Mouse (Mus musculus): ENCODE measurements around the gene Mst1.
A peak's percentile ranks its signal among the peaks of the same experiment; 100 is the strongest.

The Mst1 gene

GRCm38 (mm10) chr9:108056361-108057261, 23.6 kb upstream of the Mst1 start:
- no peak for DNase-seq (ENCODE audit: extremely low read depth, low read depth, low spot score)

DNA sequence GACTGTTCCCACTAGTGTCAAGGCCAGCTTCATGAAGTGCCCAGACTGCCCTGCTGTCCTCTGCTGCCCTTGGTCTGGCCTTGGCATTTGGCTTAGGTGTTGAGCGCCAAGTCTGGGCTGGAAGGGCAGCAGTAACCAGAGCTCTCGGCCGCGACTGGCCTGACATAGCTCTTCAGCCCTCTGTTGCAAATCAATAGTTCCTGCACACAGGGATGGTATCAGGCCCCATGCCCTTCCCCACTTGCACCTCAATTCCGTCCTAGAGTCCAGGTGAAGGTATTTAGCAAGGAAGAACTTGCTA, 23.0 kb upstream of the Mst1 start:
- no peak for DNase-seq (ENCODE audit: extremely low read depth, low read depth, low spot score)

- DNase-seq (ENCODE audit: extremely low read depth, low read depth, low spot score): no peak
Measured at GRCm38 (mm10) chr9:108058291-108058690, 21.9 kb upstream of the Mst1 start.

DNA sequence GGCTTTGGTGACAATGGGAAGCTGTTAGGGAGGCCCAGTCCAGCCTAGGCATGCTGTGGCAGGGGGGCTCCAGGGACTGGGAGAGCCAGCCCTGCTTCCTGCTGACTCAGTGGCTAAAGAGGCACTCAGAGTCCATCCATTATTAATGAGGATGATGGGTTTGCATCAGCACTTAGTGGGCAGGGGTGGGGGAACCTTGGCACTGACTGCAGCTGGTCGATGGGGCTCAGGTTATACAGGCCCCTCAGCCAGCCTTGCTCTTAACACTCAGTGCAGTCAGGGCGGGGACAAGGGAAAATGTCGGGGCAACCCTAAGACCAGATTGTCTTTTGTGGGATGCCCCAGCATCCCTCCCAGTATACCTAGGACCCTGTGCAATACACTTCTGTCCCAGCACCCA, 18.1 kb upstream of the Mst1 start:
- DNase-seq (ENCODE audit: extremely low read depth, low read depth, low spot score): no peak

DNA sequence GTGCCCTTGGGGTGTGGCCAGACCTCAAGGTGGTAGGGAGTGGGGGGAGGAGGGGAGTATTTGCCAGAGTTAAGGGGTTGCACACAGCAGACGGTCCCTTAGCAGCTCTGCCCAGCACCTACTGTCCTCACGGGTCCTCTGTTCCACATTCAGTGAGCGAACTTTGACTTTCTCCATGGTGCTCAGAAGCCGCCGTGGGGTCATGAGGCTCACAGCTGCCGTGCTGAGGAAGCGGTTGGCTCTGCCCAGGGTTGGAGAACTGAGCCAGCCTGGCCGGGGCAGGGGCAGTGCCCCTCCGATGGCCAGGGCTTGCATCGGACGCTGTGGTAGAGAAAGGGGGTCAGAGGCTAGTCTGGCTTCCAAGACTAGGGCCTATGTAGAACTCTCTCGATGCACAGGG, 16.9 kb upstream of the Mst1 start:
- DNase-seq (ENCODE audit: extremely low read depth, low read depth, low spot score): no peak

DNA sequence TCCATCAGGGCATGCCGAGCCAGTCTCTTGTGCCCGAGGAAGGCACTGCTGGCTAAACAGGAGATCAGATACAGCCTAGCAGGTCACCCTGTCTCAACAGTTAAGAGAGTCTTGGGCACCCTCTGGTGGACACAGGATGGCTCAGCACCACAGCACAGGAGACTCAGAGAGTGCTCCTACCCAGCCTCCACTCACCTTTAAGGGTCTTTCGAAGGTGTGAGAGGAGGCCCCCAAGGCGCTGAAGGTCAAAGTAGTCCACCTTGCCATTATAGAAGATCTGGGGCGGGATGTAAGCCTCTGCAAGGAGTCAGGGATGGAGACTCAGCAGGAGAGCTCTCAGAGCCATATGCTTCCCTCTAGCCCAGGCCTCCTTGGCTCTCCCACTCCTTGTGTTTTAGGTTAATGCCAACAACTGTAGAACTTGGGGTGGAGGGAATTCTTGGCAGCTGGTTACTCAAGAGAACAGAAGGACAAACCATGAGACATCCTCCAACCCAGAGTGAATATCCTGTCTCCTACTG, 14.7 kb upstream of the Mst1 start:
- DNase-seq (ENCODE audit: extremely low read depth, low read depth, low spot score): no peak

- DNase-seq (ENCODE audit: extremely low read depth, low read depth, low spot score): no peak
Measured at GRCm38 (mm10) chr9:108067199-108067598, 13.0 kb upstream of the Mst1 start.

GRCm38 (mm10) chr9:108067900-108068299, 12.3 kb upstream of the Mst1 start:
- DNase-seq (ENCODE audit: extremely low read depth, low read depth, low spot score): no peak

DNA sequence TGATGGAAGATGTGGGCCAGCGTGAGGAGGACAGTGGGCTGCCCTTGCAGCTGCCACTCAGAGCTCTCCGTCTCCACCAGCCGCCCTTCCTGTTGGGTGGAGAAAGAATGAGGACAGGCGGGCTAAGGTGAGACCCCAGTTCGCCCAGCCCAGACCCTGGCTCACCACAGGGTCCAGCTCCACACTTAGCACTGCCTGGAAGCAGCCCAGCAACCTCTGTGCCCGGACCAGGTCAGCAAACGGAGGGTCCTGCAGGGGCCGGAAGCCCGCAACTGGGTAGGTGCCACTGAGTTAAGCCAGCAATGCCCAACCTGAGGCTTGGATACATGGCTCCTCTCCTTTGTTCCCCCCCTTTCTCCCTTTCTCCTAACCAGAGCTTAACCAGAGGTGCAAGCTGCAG, 11.2 kb upstream of the Mst1 start:
- DNase-seq (ENCODE audit: extremely low read depth, low read depth, low spot score): no peak

GRCm38 (mm10) chr9:108069529-108069928, 10.7 kb upstream of the Mst1 start:
- no peak for DNase-seq (ENCODE audit: extremely low read depth, low read depth, low spot score)

GRCm38 (mm10) chr9:108071801-108072200, 8.4 kb upstream of the Mst1 start:
- DNase-seq (ENCODE audit: extremely low read depth, low read depth, low spot score): no peak

GRCm38 (mm10) chr9:108072481-108072924, 7.7 kb upstream of the Mst1 start:
- no peak for DNase-seq (ENCODE audit: extremely low read depth, low read depth, low spot score)

- DNase-seq (ENCODE audit: extremely low read depth, low read depth, low spot score): no peak
Measured at GRCm38 (mm10) chr9:108073141-108073930, 6.9 kb upstream of the Mst1 start.

GRCm38 (mm10) chr9:108082549-108082948, 2.3 kb downstream of the Mst1 start:
- DNase-seq (ENCODE audit: extremely low read depth, low read depth, low spot score): no peak

GRCm38 (mm10) chr9:108082988-108083431, 2.8 kb downstream of the Mst1 start, which contains the start of gene Rnf123:
TSS of gene Rnf123 (minus strand) at chr9:108083346.
- no peak for DNase-seq (ENCODE audit: extremely low read depth, low read depth, low spot score)

- DNase-seq (ENCODE audit: extremely low read depth, low read depth, low spot score): no peak
Measured at GRCm38 (mm10) chr9:108083561-108083960, 3.3 kb downstream of the Mst1 start.

DNA sequence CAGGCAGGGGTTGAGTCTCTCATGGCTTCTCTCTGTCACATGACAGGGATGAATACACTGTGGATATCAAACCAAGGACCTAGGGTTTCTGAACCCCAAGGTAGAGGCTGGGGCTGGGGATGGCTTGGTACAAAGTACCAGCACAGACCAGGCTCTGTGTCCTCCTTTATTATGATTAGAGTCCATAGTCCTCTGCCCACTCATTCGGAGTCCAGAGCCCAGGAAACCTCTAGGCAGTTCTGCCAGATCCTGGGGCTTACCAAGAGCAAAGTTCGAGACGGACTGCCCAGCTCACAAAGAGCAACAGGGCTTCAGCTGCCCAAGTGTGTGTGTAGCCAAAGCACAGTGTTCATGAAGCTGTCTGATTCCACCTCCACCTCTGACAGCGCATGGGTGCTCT, 5.0 kb downstream of the Mst1 start:
- DNase-seq (ENCODE audit: extremely low read depth, low read depth, low spot score): no peak

DNA sequence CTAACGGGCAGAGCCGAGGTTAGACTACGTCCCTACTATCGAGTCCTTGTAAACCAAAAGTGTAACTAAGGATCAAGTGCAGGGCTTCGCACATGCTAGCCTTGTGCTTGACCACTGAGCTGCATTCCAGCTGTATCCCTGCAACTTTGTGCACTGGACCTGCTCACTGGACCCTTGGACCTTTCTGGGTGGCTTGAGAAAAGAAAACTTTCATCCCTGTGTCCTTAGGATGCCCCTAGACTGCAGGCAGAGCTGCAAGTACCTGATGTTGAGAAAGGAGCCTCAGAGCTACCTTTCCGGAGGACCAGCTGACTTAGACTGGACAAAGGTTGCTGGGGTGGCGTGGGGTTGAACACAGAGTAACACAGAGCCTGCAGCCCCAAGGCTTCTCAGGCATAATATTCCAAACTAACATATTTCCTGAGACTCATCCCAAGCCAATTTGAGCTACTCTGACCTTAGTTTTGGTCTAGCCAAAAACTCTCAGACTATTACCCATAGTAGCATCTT, 10.4 kb downstream of the Mst1 start:
- no peak for DNase-seq (ENCODE audit: extremely low read depth, low read depth, low spot score)

GRCm38 (mm10) chr9:108093586-108093985, 13.3 kb downstream of the Mst1 start:
- no peak for DNase-seq (ENCODE audit: extremely low read depth, low read depth, low spot score)

DNA sequence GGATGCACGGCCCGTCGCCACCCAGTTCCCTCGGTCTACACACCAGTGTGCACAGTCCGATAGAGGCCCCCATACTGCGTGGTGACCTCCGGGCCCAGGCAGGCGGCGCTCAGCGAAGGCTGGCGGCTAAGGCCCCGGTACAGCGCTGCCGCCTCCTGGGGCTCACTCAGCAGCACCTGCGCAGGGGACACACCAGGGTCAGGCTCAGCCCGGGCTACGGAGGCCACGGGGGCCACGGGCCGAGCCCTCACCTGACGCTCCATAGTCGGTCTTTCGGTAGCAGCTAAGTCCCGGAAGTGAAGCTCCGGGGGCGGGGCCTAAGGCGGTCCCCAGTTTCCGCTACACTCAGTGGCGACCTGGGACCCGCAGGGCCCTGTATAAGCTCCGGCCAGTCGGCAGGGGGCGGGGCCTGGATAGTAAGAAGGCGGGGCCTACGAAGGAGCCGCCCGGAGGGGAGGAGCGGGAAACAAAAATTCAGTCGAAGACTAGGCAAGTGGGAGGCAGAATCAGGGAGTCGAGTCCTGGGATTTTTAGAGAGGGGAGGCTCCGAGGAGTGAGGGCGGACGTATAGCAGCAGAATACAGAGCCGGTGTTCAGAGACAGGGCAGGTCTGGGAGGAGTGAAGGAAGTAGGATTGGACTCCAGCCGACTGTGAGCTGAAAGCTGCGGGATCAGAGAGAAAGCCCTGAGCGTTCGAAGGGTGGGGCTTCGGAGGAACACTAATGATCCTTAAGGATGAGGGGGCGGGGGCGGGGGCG, 14.1 kb downstream of the Mst1 start, which contains the start of gene Apeh:
Gene Apeh (minus strand): TSS at position 423 of the 758 bp plus-strand sequence.
- peak; percentile 52 for DNase-seq (ENCODE audit: extremely low read depth, low read depth, low spot score)

GRCm38 (mm10) chr9:108094998-108095411, 14.8 kb downstream of the Mst1 start:
- DNase-seq (ENCODE audit: extremely low read depth, low read depth, low spot score): no peak

Measured in fat pad, adult 2 months (tissue).